8 mouse cellular contexts compared by ENCODE assay signal in genomic region chr13:51170215-51170614, GRCm38 (mm10). TPM values are rescaled to one million over a fixed set of nuclear protein-coding genes. Genes with fewer than 3 reads are reported as not detected.
DNase-seq lines count a peak whose midpoint lies in the region; ATAC-seq and TF ChIP-seq lines count a peak whose summit lies in the region.

No protein-coding gene starts in this region.

- TF ChIP-seq EP300 in heart, postnatal 0 days (IDR thresholded peaks at IDR 0.05; ENCODE audit: low read depth), result no peak

- peak overlapping the region; percentile 49 for H3K4me3 ChIP-seq in kidney, postnatal 0 days (replicated peaks; ENCODE audit: low read depth, low read length)
- peak overlapping the region; percentile 45 for H3K4me3 ChIP-seq in heart, postnatal 0 days (ENCODE audit: low read depth, low read length)
- H3K4me3 ChIP-seq in liver, embryonic 13.5 days (replicated peaks), result 0 out of 2 replicates have a peak overlapping the region, but pooled peaks have one; percentile 46
- H3K4me3 ChIP-seq in neural tube, embryonic 15.5 days (replicated peaks), result peak overlapping the region; percentile 45; the same call in 1 of the 2 replicates
- H3K4me3 ChIP-seq in thymus, adult 2 months (ENCODE audit: control insufficient read depth, insufficient read depth, low read length), result no peak overlapping the region

- no peak overlapping the region for H3K27ac ChIP-seq in kidney, postnatal 0 days
- no peak overlapping the region for H3K27ac ChIP-seq in heart, postnatal 0 days (ENCODE audit: low read depth)
- no peak overlapping the region for H3K27ac ChIP-seq in liver, embryonic 13.5 days
- H3K27ac ChIP-seq in neural tube, embryonic 15.5 days (replicated peaks), result no peak overlapping the region
- no peak overlapping the region for H3K27ac ChIP-seq in thymus, adult 2 months (ENCODE audit: control insufficient read depth, insufficient read depth, low read length)

- no peaks in the 10 kb centered on the region for H3K9me3 ChIP-seq in kidney, postnatal 0 days (replicated peaks; ENCODE audit: low read length)
- no peaks in the 10 kb centered on the region for H3K9me3 ChIP-seq in heart, postnatal 0 days (replicated peaks; ENCODE audit: control insufficient read depth, low read length)
- H3K9me3 ChIP-seq in liver, embryonic 13.5 days (replicated peaks), result no peaks in the 10 kb centered on the region
- no peaks in the 10 kb centered on the region for H3K9me3 ChIP-seq in neural tube, embryonic 15.5 days (replicated peaks)

- no peaks in the 10 kb centered on the region for H3K27me3 ChIP-seq in kidney, postnatal 0 days (ENCODE audit: insufficient read depth, low read length)
- H3K27me3 ChIP-seq in heart, postnatal 0 days (ENCODE audit: control insufficient read depth, insufficient read depth, low read length), result peaks cover 5% of the 10 kb centered on the region; the same call in 1 of the 2 replicates
- H3K27me3 ChIP-seq in liver, embryonic 13.5 days, result peaks cover 38% of the 10 kb centered on the region
- H3K27me3 ChIP-seq in neural tube, embryonic 15.5 days (replicated peaks), result peaks cover 23% of the 10 kb centered on the region
- H3K27me3 ChIP-seq in thymus, adult 2 months (ENCODE audit: control insufficient read depth, insufficient read depth, low read length), result no peaks in the 10 kb centered on the region

- WGBS in kidney, postnatal 0 days, result 21% methylated on average over 11 of the region's 11 CpGs
- WGBS in heart, postnatal 0 days, result 16% methylated on average over 11 of the region's 11 CpGs
- WGBS in liver, embryonic 13.5 days (ENCODE audit: insufficient replicate concordance), result 20% methylated on average over 11 of the region's 11 CpGs
- WGBS in neural tube, embryonic 15.5 days, result 41% methylated on average over 11 of the region's 11 CpGs
- 34% methylated on average over 11 of the region's 11 CpGs for WGBS in thymus, adult 2 months

- H3K4me1 ChIP-seq in kidney, postnatal 0 days (replicated peaks; ENCODE audit: insufficient read depth, low read length), result 0 out of 2 replicates have a peak, but pooled peaks cover 6% of the 10 kb centered on the region
- H3K4me1 ChIP-seq in heart, postnatal 0 days (ENCODE audit: control insufficient read depth, insufficient read depth), result no peaks in the 10 kb centered on the region
- peaks cover 13% of the 10 kb centered on the region for H3K4me1 ChIP-seq in liver, embryonic 13.5 days (replicated peaks)
- peaks cover 17% of the 10 kb centered on the region for H3K4me1 ChIP-seq in neural tube, embryonic 15.5 days
- peaks cover 14% of the 10 kb centered on the region for H3K4me1 ChIP-seq in thymus, adult 2 months (replicated peaks; ENCODE audit: control insufficient read depth, insufficient read depth, low read length)

- DNase-seq in kidney, postnatal 0 days (ENCODE audit: low spot score), result no peak
- no peak for DNase-seq in kidney, adult 9 months
- DNase-seq in heart, postnatal 0 days (ENCODE audit: low spot score), result peak; percentile 48
- no peak for DNase-seq in liver, embryonic 13.5 days
- no peak for DNase-seq in embryo, embryonic 10 days (ENCODE audit: low spot score)
- no peak for DNase-seq in right cerebral cortex, postnatal 36 days (ENCODE audit: low spot score in 2 of 2)
- no peak for DNase-seq in thymus, adult 2 months

- no peak for TF ChIP-seq POLR2A in thymus, adult 2 months (IDR thresholded peaks at IDR 0.05; ENCODE audit: control insufficient read depth, extremely low read depth, insufficient read depth, low read length, poor library complexity)

- TF ChIP-seq CTCF in kidney, postnatal 0 days (IDR thresholded peaks at IDR 0.05; ENCODE audit: low read depth), result no peak
- no peak for TF ChIP-seq CTCF in heart, postnatal 0 days (IDR thresholded peaks at IDR 0.05; ENCODE audit: low read depth)
- TF ChIP-seq CTCF in thymus, adult 2 months (IDR thresholded peaks at IDR 0.05; ENCODE audit: borderline replicate concordance, control insufficient read depth, extremely low read depth, insufficient read depth, low read length, poor library complexity), result no peak

- H3K36me3 ChIP-seq in kidney, postnatal 0 days (ENCODE audit: insufficient read depth, low read length), result no peaks in the 10 kb centered on the region
- H3K36me3 ChIP-seq in heart, postnatal 0 days (replicated peaks; ENCODE audit: control insufficient read depth, insufficient read depth, low read length), result no peaks in the 10 kb centered on the region
- H3K36me3 ChIP-seq in liver, embryonic 13.5 days, result no peaks in the 10 kb centered on the region
- no peaks in the 10 kb centered on the region for H3K36me3 ChIP-seq in neural tube, embryonic 15.5 days
- H3K36me3 ChIP-seq in thymus, adult 2 months (ENCODE audit: control insufficient read depth, insufficient read depth, low read length), result no peaks in the 10 kb centered on the region

- H3K9ac ChIP-seq in kidney, postnatal 0 days (ENCODE audit: low read depth, low read length), result peak overlapping the region; percentile 41; the same call in 1 of the 2 replicates
- H3K9ac ChIP-seq in heart, postnatal 0 days (replicated peaks; ENCODE audit: low read depth, low read length), result no peak overlapping the region
- no peak overlapping the region; the same call in 1 of the 2 replicates for H3K9ac ChIP-seq in liver, embryonic 13.5 days
- H3K9ac ChIP-seq in neural tube, embryonic 15.5 days (replicated peaks), result no peak overlapping the region

- peak overlapping the region; percentile 96 for H3K4me2 ChIP-seq in kidney, postnatal 0 days (ENCODE audit: low read length)
- peak overlapping the region; percentile 82 for H3K4me2 ChIP-seq in heart, postnatal 0 days (ENCODE audit: low read depth, low read length)
- H3K4me2 ChIP-seq in liver, embryonic 13.5 days, result peak overlapping the region; percentile 69
- peak overlapping the region; percentile 90 for H3K4me2 ChIP-seq in neural tube, embryonic 15.5 days

- 0 out of 2 replicates have a peak, but pooled peaks have one; percentile 5 for ATAC-seq in kidney, postnatal 0 days (replicated peaks; ENCODE audit: low FRiP score, low read depth)
- ATAC-seq in heart, postnatal 0 days (ENCODE audit: insufficient read depth, low read depth), result peak; percentile 47
- ATAC-seq in liver, embryonic 13.5 days (ENCODE audit: low read depth), result no peak
- no peak for ATAC-seq in neural tube, embryonic 15.5 days (ENCODE audit: low FRiP score)

RNA-seq across cellular contexts. Expression of gene Nxnl2, which starts 0.6 kb away (rescaled TPM):
- 2.3 and 2.5 TPM in 2 replicates for polyA plus RNA-seq in kidney, postnatal 0 days (2015; fragmentation: Nextera tagmentation; extraction: Ambion mirVana)
- total RNA-seq in heart, postnatal 0 days (2014; rRNA removed; ENCODE audit: low replicate concordance), result 1.1 and 3.5 TPM in 2 replicates
- polyA plus RNA-seq in heart, postnatal 0 days (2015; fragmentation: Nextera tagmentation; extraction: Ambion mirVana), result 1.1 TPM in 2 replicates
- 0.13 TPM in 1 of 2 replicates, not detected in the other for polyA plus RNA-seq in liver, embryonic 13.5 days (2015; fragmentation: Nextera tagmentation; extraction: Ambion mirVana)
- polyA plus RNA-seq in neural tube, embryonic 15.5 days (2015; fragmentation: Nextera tagmentation; extraction: Ambion mirVana), result 3.4 and 4.8 TPM in 2 replicates
- 1.5 and 1.8 TPM in 2 replicates for polyA plus RNA-seq in thymus, adult 2 months (2012; rRNA removed)

Comparison
In these comparisons a context has a peak if more than half of its experiments do, and no peak if none do; other contexts are left out.
1. ATAC-seq: peak in kidney, postnatal 0 days (single experiment) and heart, postnatal 0 days (single experiment); none in liver, embryonic 13.5 days (single experiment) and neural tube, embryonic 15.5 days (single experiment).
2. Peak in every context shown above with its lines, with median percentiles within 50 percentile points of each other: H3K4me2 ChIP-seq.